Mouse (Mus musculus) liver, embryonic 14.5 days (tissue): ENCODE data around the gene Snca. TPM values are rescaled to one million over a fixed set of nuclear protein-coding genes. Genes with fewer than 3 reads are reported as not detected.
"Not testable (repeated sequence)": the region's sequence is repeated elsewhere in the genome, so short reads cannot be mapped to it uniquely, and the experiment has no call there.

Experiments
- ATAC-seq: fragments of 200-750 bp; cut with Nextera tagmentation; 2 replicates; pipeline ENCODE4 v1.8.0; 2017; ENCODE audit warnings: moderate number of reproducible peaks, mild to moderate bottlenecking, moderate library complexity; ENCODE audit not compliant: insufficient read depth
- DNase-seq, 3 experiments: peaks; one replicate each; pipeline ENCODE4 v3.0.0-alpha.2; 2012 to 2013; ENCODE audit warnings: low read depth in 3 of 3, low spot score in 3 of 3
- H3K27ac ChIP-seq: fragments of 300-500 bp; sonication (generic); 2 replicates; pipeline ENCODE4 v1.5.1; 2014; ENCODE audit warnings: moderate library complexity, mild to moderate bottlenecking, control low read depth, inconsistent platforms
- H3K27me3 ChIP-seq: fragments of 300-500 bp; sonication (generic); 2 replicates; pipeline ENCODE4 v1.6.1; 2014; ENCODE audit warnings: mild to moderate bottlenecking, low read length, moderate library complexity; ENCODE audit not compliant: control insufficient read depth, insufficient read depth
- H3K36me3 ChIP-seq: fragments of 300-500 bp; sonication (generic); replicated peaks from 2 replicates; pipeline ENCODE4 v1.6.1; 2014; ENCODE audit warnings: low read depth; ENCODE audit not compliant: control insufficient read depth, insufficient read depth
- H3K4me1 ChIP-seq, 2 experiments: fragments of 200-500 bp in 1 of 2; fragments of 300-500 bp in 1 of 2; sonication (generic) in 1 of 2; replicated peaks; 2 replicates each; pipeline ENCODE4 v1.6.1; 2012 to 2014; ENCODE audit warnings: antibody characterized with exemption in 1 of 2, inconsistent platforms in 1 of 2, low read length in 1 of 2; ENCODE audit not compliant: control insufficient read depth in 2 of 2, insufficient read depth in 2 of 2
- H3K4me2 ChIP-seq: fragments of 300-500 bp; sonication (generic); 2 replicates; pipeline ENCODE4 v1.6.1; 2014; ENCODE audit warnings: low read depth, mild to moderate bottlenecking, control low read depth, moderate library complexity
- H3K4me3 ChIP-seq, 2 experiments: fragments of 200-500 bp in 1 of 2; fragments of 300-500 bp in 1 of 2; sonication (generic) in 1 of 2; 2 replicates each; pipeline ENCODE4 v1.5.1; 2012 to 2014; ENCODE audit warnings: low read depth in 2 of 2, low read length in 2 of 2, mild to moderate bottlenecking in 2 of 2, control low read depth in 1 of 2, inconsistent platforms in 1 of 2, moderate library complexity in 1 of 2; ENCODE audit not compliant: insufficient read depth in 1 of 2
- H3K9ac ChIP-seq: fragments of 300-500 bp; sonication (generic); replicated peaks from 2 replicates; pipeline ENCODE4 v1.6.1; 2014; ENCODE audit warnings: mild to moderate bottlenecking, control low read depth, moderate library complexity
- H3K9me3 ChIP-seq: fragments of 300-500 bp; sonication (generic); 2 replicates; pipeline ENCODE4 v1.6.1; 2016; ENCODE audit warnings: low read length, mixed read lengths; ENCODE audit not compliant: control insufficient read depth
- CTCF ChIP-seq: IDR thresholded peaks from 2 replicates; pipeline ENCODE4 v1.5.1; 2016; ENCODE audit warnings: antibody characterized with exemption, low read depth, control low read depth
- EP300 ChIP-seq: IDR thresholded peaks from 2 replicates; pipeline ENCODE4 v1.6.1; 2016; ENCODE audit warnings: antibody characterized with exemption, low read depth
- WGBS: fragments of 180-500 bp; shearing (Covaris S2); extraction: QIAGEN DNeasy Blood & Tissue Kit; methylation state at CpG from one replicate; pipeline ENCODE4 v1.1.7; 2014; ENCODE audit not compliant: insufficient replicate concordance; 5-methylcytosine and 5-hydroxymethylcytosine counted together
- polyA plus RNA-seq, 2 experiments: library from polyadenylated mRNA; depleted of rRNA in 1 of 2; stranded (reverse) in 1 of 2; unstranded in 1 of 2; fragments of >200 nt; fragmentation: Nextera tagmentation in 1 of 2; extraction: Ambion mirVana in 1 of 2; gene quantifications; 2 replicates each; pipeline versions ENCODE4 v1.2.1 to v1.2.3; 2012 to 2014

Gene Snca
- polyA plus RNA-seq, 2 experiments, result 253 to 388 TPM

- Histone ChIP-seq H3K27me3 (no peaks in the 10 kb centered on the region), H3K4me3 (no peak overlapping the region), H3K4me1 (no peaks in the 10 kb centered on the region), H3K9me3 (no peaks in the 10 kb centered on the region), H3K4me2 (no peak overlapping the region), H3K9ac (no peak overlapping the region), H3K36me3 (peaks cover 18% of the 10 kb centered on the region), H3K27ac (no peak overlapping the region)
- 36% methylated on average over 2 of the region's 2 CpGs for WGBS
- ATAC-seq (no peak), DNase-seq (no peak)
- TF ChIP-seq CTCF, result no peak
- TF ChIP-seq EP300, result no peak
These were observed 98.5 kb downstream of the Snca start for GRCm38 (mm10) chr6:60731164-60731563.

- H3K27me3 ChIP-seq, result no peaks in the 10 kb centered on the region
- H3K4me1 ChIP-seq, result no peaks in the 10 kb centered on the region
- H3K27ac ChIP-seq, result no peak overlapping the region
- no peak overlapping the region for H3K4me3 ChIP-seq
- H3K9ac ChIP-seq, result no peak overlapping the region
- DNase-seq (no peak), ATAC-seq (no peak)
- no peaks in the 10 kb centered on the region for H3K9me3 ChIP-seq
- H3K36me3 ChIP-seq, result no peaks in the 10 kb centered on the region
- H3K4me2 ChIP-seq, result no peak overlapping the region
- WGBS, result 70% methylated on average over 2 of the region's 2 CpGs
- TF ChIP-seq EP300 (no peak), CTCF (no peak)
These were observed 105.4 kb downstream of the Snca start for GRCm38 (mm10) chr6:60724110-60724829.

GRCm38 (mm10) chr6:60717566-60717965 is 112.1 kb downstream of the Snca start:
- H3K27me3 ChIP-seq, result no peaks in the 10 kb centered on the region
- no peak overlapping the region for H3K4me3 ChIP-seq
- ATAC-seq, result no peak
- H3K36me3 ChIP-seq, result no peaks in the 10 kb centered on the region
- H3K27ac ChIP-seq, result no peak overlapping the region
- TF ChIP-seq EP300 (no peak), CTCF (no peak)
- no peak for DNase-seq
- H3K9me3 ChIP-seq, result no peaks in the 10 kb centered on the region
- H3K4me2 ChIP-seq, result no peak overlapping the region
- H3K9ac ChIP-seq, result no peak overlapping the region
- WGBS, result 57% methylated on average over 3 of the region's 3 CpGs
- no peaks in the 10 kb centered on the region for H3K4me1 ChIP-seq

- no peak for ATAC-seq
These were observed 119.6 kb downstream of the Snca start for GRCm38 (mm10) chr6:60709997-60710471.

GRCm38 (mm10) chr6:60698072-60698471 is 131.6 kb downstream of the Snca start:
- no peaks in the 10 kb centered on the region for H3K9me3 ChIP-seq
- H3K36me3 ChIP-seq, result no peaks in the 10 kb centered on the region
- H3K4me3 ChIP-seq, result no peak overlapping the region
- no peak overlapping the region for H3K4me2 ChIP-seq
- ATAC-seq, result no peak
- no peak for TF ChIP-seq EP300
- no peak for TF ChIP-seq CTCF
- no peak overlapping the region for H3K9ac ChIP-seq
- H3K27me3 ChIP-seq, result no peaks in the 10 kb centered on the region
- no peak overlapping the region for H3K27ac ChIP-seq
- no peak for DNase-seq
- no peaks in the 10 kb centered on the region for H3K4me1 ChIP-seq
- WGBS, result 49% methylated on average over 2 of the region's 2 CpGs

More at GRCm38 (mm10) chr6:60709997-60710471, 119.6 kb downstream of the Snca start:
- Histone ChIP-seq H3K9me3 (no peaks in the 10 kb centered on the region), H3K9ac (no peak overlapping the region), H3K36me3 (no peaks in the 10 kb centered on the region), H3K4me1 (no peaks in the 10 kb centered on the region), H3K4me2 (no peak overlapping the region), H3K4me3 (no peak overlapping the region), H3K27me3 (no peaks in the 10 kb centered on the region), H3K27ac (no peak overlapping the region)
- no peak for TF ChIP-seq CTCF
- TF ChIP-seq EP300, result no peak
- WGBS, result 25% methylated on average over 2 of the region's 2 CpGs
- no peak for DNase-seq

- H3K4me2 ChIP-seq, H3K4me1 ChIP-seq, H3K9me3 ChIP-seq, H3K27ac ChIP-seq, H3K36me3 ChIP-seq, ATAC-seq, H3K9ac ChIP-seq, H3K4me3 ChIP-seq, H3K27me3 ChIP-seq: not testable (repeated sequence)
- WGBS, result 50% methylated on average over 4 of the region's 4 CpGs
- peak in 1 of 3 experiments; percentile 1 for DNase-seq
These were observed 142.6 kb downstream of the Snca start for GRCm38 (mm10) chr6:60687048-60687447.
